Mouse (Mus musculus): ENCODE measurements around the gene Polr1e.

GRCm38 (mm10) chr4:45046679-45047078 lies 28.3 kb downstream of the Polr1e start:
- TF ChIP-seq CTCF (IDR thresholded peaks at IDR 0.05; ENCODE audit: low read depth), result no peak
- TF ChIP-seq EP300 (optimal IDR thresholded peaks at IDR 0.05), result no peak
